Mouse (Mus musculus) macrophage (primary cell): ENCODE data around the gene Cnga1. TPM values are rescaled to one million over a fixed set of nuclear protein-coding genes. Genes with fewer than 3 reads are reported as not detected.
A peak's percentile ranks its signal among the peaks of the same experiment; 100 is the strongest.

Source experiments
- H3K27ac ChIP-seq: fragments of 350-480 bp; formaldehyde crosslinking; 2 replicates; pipeline ENCODE4 v1.9.0; 2021
- H3K36me3 ChIP-seq: fragments of 350-480 bp; formaldehyde crosslinking; 2 replicates; pipeline ENCODE4 v1.9.0; 2021; ENCODE audit errors: inconsistent target
- H3K4me3 ChIP-seq: fragments of 350-480 bp; formaldehyde crosslinking; 2 replicates; pipeline ENCODE4 v1.9.0; 2021; ENCODE audit errors: inconsistent target
- H3K79me2 ChIP-seq: fragments of 350-480 bp; formaldehyde crosslinking; 2 replicates; pipeline ENCODE4 v1.9.0; 2021; ENCODE audit errors: inconsistent target
- WGBS: methylation state at CpG from one replicate; pipeline ENCODE4 v1.1.7; 2026; ENCODE audit warnings: inconsistent platforms; ENCODE audit not compliant: missing documents; 5-methylcytosine and 5-hydroxymethylcytosine counted together
- polyA plus RNA-seq: library from polyadenylated mRNA; stranded (reverse); fragments of 250-400 nt; gene quantifications from 3 replicates; pipeline ENCODE4 v1.2.4, GENCODE M21; 2018; ENCODE audit warnings: inconsistent platforms

Gene Cnga1
- polyA plus RNA-seq, 1 experiment from 2014 or later: not detected

DNA sequence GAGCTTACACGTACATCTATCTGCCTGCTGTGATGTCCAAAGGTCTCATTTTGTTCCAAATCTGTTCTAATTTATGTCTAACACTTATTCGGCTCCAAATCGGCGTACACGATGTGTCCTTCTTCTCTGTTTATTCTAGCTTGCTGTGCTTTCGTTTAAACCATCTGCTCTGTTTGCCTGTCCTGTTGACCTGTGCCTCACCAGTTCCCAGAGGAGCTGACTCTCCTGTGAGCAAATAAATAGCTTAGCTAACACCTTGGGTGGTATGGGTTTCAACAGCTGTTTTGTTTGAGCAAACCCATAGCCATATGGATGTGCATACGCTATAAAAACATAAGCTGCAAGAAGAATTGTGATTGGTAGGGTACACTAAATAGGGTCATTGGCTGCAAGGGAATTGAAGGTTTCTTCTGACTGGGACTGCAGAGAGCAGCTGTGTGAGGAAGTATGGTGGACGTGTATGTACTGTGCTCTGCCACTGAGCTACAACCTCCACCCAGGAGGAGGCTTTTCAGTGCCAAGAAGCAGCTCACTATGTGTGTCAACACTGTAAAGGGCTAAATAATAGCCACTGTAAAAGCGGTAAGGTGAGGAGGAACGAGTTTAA lies 9.1 kb upstream of the Cnga1 start:
- Histone ChIP-seq H3K36me3 (no peaks in the 10 kb centered on the region), H3K4me3 (no peak overlapping the region), H3K79me2 (no peaks in the 10 kb centered on the region), H3K27ac (no peak overlapping the region)
- 89% methylated on average over 10 of the region's 10 CpGs for WGBS

DNA sequence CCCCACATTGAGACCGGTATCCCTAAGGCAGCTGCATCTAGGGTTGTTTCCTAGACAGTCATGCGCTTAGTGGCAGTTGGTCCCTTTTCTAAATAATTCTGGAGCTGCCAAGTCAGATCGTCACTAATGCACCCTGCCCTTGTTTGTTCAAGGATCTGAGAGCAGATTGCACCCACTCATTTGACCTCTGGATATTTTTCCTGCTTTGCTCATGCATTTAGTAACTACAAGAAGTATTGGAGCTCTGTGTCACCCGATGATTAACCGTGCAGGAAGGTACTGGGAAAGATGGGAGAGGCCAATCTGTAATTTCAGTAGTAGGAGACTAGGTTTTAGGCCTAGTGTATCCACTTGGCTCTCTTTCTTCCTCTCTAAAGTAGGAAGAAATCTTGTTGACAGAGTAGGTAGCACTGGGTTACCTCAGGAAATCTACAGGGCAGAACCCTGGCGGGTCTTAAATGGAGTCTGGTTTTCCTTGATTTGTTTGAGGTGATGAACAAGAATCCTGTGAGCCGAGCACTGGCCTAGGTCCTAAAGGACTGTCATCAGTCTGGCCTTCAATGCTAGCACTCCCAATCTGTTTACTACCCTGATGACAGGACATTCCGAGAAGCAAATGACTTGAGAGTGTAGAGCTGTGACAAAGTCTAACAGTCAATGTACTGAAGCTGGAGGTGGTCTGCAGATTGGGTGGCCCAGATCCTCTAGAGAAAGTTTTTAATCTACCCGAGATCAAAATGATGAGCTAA lies 5.1 kb upstream of the Cnga1 start:
- Histone ChIP-seq H3K4me3 (no peak overlapping the region), H3K79me2 (no peaks in the 10 kb centered on the region), H3K36me3 (no peaks in the 10 kb centered on the region), H3K27ac (no peak overlapping the region)
- WGBS: 94% methylated on average over 9 of the region's 9 CpGs

DNA sequence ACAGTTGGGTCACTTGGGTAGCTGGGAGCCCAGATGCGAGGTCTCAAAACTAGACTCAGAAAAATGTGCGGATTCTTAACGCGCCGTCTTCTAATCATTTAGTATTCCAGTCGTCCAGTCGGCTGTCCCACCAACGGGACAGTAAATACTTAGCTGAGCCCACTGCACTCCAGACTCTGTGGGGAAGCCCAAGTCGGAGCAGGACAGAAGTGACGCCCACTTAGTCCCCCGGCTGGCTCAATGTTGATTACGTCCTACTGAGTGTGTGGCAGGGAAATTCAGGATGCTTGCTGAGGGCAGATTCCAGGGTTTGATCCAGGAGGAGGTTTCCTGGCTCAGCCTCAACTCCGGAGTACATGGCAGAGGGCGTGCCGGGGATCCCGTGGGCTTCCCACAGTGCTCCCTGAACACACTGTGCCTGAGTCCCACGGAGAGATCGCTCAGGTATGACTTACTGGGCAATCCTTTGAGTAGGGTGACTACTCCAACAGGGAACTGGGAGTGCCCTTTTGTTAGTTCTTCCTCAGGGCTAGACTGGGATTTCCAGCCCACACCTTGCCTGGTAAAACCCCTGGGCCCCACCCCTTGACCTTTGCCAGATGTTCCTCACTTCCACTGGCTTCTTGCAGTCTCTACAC lies 4.0 kb upstream of the Cnga1 start:
- Histone ChIP-seq H3K79me2 (no peaks in the 10 kb centered on the region), H3K4me3 (peak overlapping the region; percentile 22), H3K27ac (no peak overlapping the region), H3K36me3 (no peaks in the 10 kb centered on the region)
- 14% methylated on average over 18 of the region's 18 CpGs for WGBS

DNA sequence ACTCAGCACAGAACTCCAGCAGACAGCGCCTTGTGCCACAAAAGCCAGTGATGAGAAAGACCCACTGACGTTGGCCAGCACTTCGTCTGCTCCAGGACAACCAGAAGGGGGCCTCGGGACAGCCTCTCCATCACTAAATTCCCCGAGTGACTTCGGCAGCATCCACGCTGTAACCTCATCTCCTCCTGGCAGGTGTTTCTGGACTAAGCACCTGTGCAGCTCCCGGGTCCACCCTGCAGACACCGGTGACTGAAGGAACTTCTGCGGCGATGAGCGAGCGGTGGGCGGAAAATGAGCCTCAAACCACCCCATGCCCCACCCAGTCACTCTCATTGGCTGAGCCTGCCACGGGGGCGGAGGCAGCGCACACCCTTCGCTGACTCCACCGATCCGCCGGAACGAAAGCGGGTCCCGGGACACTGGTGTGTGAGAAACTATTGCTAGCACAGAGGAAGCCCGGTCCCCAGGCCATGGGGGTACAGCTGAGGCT lies 3.4 kb upstream of the Cnga1 start, which contains the start of gene Nipal1:
Nipal1 (plus strand) TSS at position 378 of the 490 bp plus-strand sequence.
- no peak within 1 kb of the TSS for H3K27ac ChIP-seq
- WGBS: 1% methylated on average over 25 of the region's 25 CpGs
- H3K79me2 ChIP-seq: no peaks in the 10 kb centered on the region
- peak within 1 kb of the TSS; percentile 22 for H3K4me3 ChIP-seq
- no peaks in the 10 kb centered on the region for H3K36me3 ChIP-seq

DNA sequence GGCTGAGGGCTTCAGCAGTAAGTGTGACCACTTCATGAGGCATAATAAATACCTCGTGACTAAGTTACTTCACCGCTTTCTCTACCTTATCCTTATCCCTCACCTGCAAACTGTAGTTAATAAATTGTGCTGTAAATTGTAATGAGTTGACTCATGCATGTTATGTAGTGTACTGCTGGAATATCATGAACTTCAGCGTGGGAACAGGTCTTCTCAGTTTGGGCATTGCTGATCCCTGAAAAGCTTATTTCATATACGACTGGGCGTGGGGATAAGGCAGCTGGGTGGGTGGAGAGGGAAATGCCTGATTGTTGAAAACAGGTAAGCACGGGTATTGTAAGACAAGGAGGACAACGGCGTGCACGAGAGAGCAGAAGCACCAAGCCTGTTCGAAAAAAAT lies 2.9 kb upstream of the Cnga1 start:
- Histone ChIP-seq H3K36me3 (no peaks in the 10 kb centered on the region), H3K79me2 (no peaks in the 10 kb centered on the region), H3K27ac (no peak overlapping the region), H3K4me3 (peak overlapping the region; percentile 22)
- 31% methylated on average over 10 of the region's 10 CpGs for WGBS

DNA sequence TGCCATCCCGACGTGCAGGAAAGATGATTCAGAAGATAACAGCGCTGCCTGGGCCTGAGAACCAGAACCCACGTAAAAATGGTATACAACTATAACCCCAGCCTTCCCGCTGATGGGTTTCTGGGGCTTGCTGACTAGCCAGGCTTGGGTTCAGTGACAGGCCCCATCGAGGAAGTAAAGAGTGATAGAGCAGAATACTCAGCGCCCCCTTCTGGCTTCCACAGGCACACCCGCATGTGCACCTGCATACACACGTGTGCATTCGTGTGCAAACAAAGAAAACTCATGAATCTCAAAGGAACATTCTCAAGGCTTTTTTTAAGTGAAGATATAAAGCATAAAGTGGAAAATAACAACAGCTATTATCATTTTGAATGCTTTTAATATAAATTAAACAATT lies 2.1 kb upstream of the Cnga1 start:
- Histone ChIP-seq H3K4me3 (no peak overlapping the region), H3K27ac (no peak overlapping the region), H3K36me3 (no peaks in the 10 kb centered on the region), H3K79me2 (no peaks in the 10 kb centered on the region)
- 30% methylated on average over 10 of the region's 10 CpGs for WGBS

DNA sequence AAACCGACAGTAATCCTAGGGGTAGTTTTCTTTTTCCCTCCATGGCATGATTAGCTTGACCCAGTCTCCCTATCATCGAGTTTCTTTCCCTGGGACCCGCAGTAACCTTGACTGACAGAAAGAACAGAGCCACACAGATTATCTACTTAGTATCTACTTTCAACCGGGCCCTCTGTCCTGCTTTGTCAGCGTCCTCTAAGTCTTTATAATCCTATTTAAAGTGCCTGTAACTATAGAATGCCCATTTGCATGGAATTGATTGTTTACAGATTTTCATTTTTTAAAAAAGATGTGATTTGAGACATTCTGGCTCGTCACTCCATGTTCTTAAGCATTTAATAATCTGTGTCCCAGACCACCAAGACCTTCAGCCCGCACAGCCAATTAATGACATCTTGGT lies 420 bp downstream of the Cnga1 start:
- Histone ChIP-seq H3K36me3 (no peaks in the 10 kb centered on the region), H3K4me3 (no peak overlapping the region), H3K79me2 (no peaks in the 10 kb centered on the region), H3K27ac (no peak overlapping the region)
- WGBS: 91% methylated on average over 7 of the region's 7 CpGs

DNA sequence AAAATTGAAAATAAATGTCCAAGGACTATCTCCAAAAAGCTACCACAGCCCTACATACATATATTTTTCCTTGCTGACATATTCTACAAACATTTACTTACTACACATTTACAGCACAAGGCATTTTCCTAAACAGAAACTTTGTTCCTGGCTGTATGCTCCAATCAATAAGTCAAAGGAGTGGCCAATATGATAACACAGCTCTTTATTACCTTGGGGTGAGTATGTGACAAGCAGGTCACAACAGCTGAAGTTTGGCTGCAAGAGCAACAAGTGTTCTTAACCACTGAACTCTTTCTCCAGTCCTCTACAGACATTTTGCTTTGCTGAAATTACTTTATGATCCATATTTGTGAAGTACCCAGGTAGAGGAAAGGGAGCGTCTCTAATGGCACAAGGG lies 4.0 kb downstream of the Cnga1 start:
- 88% methylated on average over 1 of the region's 1 CpGs for WGBS
- no peaks in the 10 kb centered on the region for H3K36me3 ChIP-seq
- no peaks in the 10 kb centered on the region for H3K79me2 ChIP-seq
- H3K27ac ChIP-seq: no peak overlapping the region
- H3K4me3 ChIP-seq: no peak overlapping the region

DNA sequence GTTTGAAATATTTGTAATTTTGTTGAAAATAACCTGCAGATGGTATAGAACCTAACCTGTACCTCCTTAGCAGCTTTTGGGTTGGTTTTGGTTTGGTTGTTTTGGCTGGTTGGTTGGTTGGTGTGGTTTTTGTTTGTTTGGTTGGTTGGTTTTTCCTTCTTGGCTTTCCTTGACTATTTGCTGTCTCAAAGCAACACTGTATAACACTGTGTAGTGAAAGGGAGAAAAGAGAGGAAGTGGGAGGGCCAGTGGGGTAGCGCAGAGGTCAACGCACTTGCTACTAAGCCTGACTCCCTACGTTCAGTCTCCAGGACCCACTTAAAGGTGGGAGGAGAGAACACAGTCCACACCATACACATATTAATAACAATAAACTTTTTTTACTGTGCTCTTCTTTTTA lies 7.5 kb downstream of the Cnga1 start:
- Histone ChIP-seq H3K4me3 (no peak overlapping the region), H3K27ac (no peak overlapping the region), H3K36me3 (no peaks in the 10 kb centered on the region), H3K79me2 (no peaks in the 10 kb centered on the region)
- WGBS: 73% methylated on average over 3 of the region's 3 CpGs

DNA sequence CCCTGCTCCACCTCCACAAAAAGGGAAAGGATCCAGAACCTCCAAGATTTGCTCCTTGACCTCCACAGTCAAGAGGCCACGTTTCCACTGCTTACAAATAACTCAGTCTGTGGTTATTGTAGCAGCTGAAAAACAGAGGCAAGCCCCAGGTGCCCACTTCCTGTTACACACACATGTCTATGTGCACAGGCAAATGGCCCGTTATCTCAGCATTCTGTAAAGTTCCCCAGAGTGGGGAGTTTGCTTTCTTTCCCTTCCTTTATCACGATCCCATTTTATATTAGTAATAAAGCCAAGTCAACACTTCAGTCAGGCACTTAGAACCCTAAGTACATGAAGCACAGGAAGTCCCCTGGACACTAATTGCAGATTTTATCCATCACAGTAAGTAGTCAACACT lies 8.0 kb downstream of the Cnga1 start:
- Histone ChIP-seq H3K27ac (no peak overlapping the region), H3K4me3 (no peak overlapping the region), H3K79me2 (no peaks in the 10 kb centered on the region), H3K36me3 (no peaks in the 10 kb centered on the region)
- WGBS: 4% methylated on average over 3 of the region's 3 CpGs

DNA sequence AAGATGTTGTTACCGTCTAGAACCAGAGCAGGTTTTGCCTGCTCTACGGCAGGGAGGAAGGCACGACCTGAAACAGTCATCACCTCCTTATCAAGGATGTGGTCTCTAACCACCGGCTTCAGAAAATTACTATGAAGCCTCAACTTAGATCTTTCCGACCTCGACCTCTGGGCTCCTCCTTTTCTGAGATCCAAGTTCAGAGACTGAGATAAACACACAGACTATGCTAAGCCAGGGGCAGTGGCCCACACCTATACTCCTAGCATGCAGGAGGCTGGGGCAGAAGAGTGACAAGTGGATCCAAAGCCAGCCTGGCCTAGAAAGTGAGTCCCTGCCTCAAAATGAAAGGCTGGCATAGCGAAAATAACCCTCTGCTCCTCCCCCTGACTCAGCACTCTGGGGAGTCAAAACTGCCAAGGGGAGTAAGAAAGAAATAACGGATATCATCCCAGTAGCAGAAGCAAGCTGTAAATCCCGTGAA lies 9.2 kb downstream of the Cnga1 start:
- no peak overlapping the region for H3K27ac ChIP-seq
- H3K4me3 ChIP-seq: no peak overlapping the region
- H3K36me3 ChIP-seq: no peaks in the 10 kb centered on the region
- no peaks in the 10 kb centered on the region for H3K79me2 ChIP-seq
- WGBS: 38% methylated on average over 9 of the region's 9 CpGs

DNA sequence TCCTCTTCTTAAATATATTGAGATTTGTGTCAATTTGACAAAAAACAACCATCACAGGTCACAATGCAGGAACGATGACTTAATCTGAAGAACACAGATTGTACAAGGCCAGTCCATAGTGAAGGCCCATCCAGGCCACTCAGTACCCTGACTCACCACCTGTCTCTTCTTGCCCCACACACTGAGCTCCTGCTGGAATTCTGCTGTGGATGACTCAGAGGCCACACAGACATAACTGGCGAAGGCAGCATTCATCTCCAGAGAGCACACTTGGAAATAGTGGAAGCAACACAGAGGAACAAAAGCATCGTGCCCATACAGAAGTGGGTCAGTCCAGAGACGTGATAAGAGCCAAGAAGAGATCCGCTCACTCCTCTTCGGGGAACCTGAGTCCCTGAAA lies 14.0 kb downstream of the Cnga1 start:
- 92% methylated on average over 6 of the region's 6 CpGs for WGBS
- H3K79me2 ChIP-seq: no peaks in the 10 kb centered on the region
- no peak overlapping the region for H3K27ac ChIP-seq
- no peak overlapping the region for H3K4me3 ChIP-seq
- no peaks in the 10 kb centered on the region for H3K36me3 ChIP-seq

DNA sequence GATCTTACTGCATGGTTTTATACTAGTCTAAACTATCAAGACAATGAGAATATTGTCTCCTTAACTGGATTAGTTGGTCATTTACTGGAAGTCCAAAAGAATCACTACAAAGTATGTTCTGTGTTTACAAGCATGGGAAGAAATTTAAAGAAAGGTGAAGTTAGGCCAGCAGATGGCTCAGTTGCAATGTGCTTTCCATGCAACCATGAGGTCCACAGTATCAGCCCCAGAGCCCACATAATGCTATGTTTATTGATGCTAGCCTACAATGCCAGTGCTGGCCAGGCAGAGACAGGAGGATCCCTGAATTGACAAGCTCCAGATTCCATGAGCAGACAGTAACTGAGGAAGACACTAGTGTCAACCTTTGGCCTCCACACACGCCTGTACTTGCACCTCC lies 23.1 kb downstream of the Cnga1 start:
- WGBS: 100% methylated on average over 1 of the region's 1 CpGs
- H3K36me3 ChIP-seq: no peaks in the 10 kb centered on the region
- H3K79me2 ChIP-seq: no peaks in the 10 kb centered on the region
- no peak overlapping the region for H3K4me3 ChIP-seq
- no peak overlapping the region for H3K27ac ChIP-seq

DNA sequence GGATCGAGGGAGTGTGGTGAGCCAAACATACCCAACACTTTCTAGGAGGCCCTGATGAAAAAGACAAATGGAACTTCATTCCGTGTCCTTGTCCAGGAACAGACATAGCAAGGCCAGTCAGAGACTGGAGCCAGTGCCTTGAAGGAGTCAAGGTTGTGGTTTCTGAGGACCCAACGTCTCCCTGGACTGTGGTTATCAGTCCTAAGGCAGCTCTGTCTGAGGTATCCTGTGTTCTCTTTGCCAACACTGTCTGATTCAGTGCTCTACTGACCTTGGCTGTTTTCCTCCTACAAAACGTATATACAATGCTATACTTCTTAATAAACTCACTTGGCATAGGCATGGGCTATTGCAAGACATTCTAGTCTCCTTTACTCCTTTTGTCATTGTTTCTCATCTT lies 26.7 kb downstream of the Cnga1 start:
- Histone ChIP-seq H3K27ac (no peak overlapping the region), H3K36me3 (no peaks in the 10 kb centered on the region), H3K79me2 (no peaks in the 10 kb centered on the region), H3K4me3 (no peak overlapping the region)
- whole genome bisulfite sequencing: 56% methylated on average over 4 of the region's 4 CpGs

DNA sequence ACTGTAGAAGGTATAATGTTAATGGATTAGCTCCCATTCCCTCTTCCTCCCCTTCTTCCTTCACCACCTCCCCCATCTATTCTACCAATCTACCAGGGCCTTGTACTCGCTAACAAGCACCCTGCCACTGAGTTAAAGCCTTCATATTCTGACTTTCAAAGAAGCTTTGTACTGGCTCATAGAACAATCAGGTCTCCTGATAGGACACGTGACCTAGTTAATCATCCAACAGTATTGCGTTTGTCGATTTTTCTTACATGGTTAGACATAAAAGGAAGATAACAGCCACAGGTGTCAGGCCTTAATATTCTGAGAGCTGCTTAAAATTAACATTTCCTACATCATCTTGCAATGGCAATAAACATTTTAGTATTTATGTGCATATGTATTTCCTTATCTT lies 40.9 kb downstream of the Cnga1 start:
- Histone ChIP-seq H3K36me3 (no peaks in the 10 kb centered on the region), H3K79me2 (no peaks in the 10 kb centered on the region), H3K4me3 (no peak overlapping the region), H3K27ac (no peak overlapping the region)
- WGBS: 100% methylated on average over 4 of the region's 4 CpGs
